Mouse (Mus musculus) left cerebral cortex, postnatal 25 days (tissue): ENCODE data around the gene Tent4a. TPM values are rescaled to one million over a fixed set of nuclear protein-coding genes. Genes with fewer than 3 reads are reported as not detected.
A peak's percentile ranks its signal among the peaks of the same experiment; 100 is the strongest.

Experiments
- DNase-seq, 2 experiments: peaks; one replicate each; pipeline ENCODE4 v3.0.0; 2022; ENCODE audit warnings: low spot score in 2 of 2, mixed read lengths in 1 of 2
- intact Hi-C: fragments of 180-260 bp; cut with DNase I; formaldehyde crosslinking; loops from one replicate; pipeline ENCODE4 v1.15.1; 2025
- total RNA-seq, 2 experiments: library from RNA; stranded (reverse); gene quantifications; 2 replicates each; pipeline ENCODE4 v1.2.3; 2021

Tent4a gene
- total RNA-seq, 2 experiments from 2014 or later, result 40.4 to 42.2 TPM

- peak in 1 of 2 experiments; percentile 65 for DNase-seq
- intact Hi-C loops, result loop anchor here (10.0 kb wide), 2 partner anchors 603 to 673 kb away; no protein-coding TSS in a partner anchor
Measured at GRCm38 (mm10) chr13:69487611-69488275, 46.7 kb downstream of the Tent4a start.

- no peak for DNase-seq
- intact Hi-C loops, result loop anchor here (10.0 kb wide), 2 partner anchors 602 to 672 kb away; no protein-coding TSS in a partner anchor
Measured at GRCm38 (mm10) chr13:69487108-69487507, 47.3 kb downstream of the Tent4a start.

DNA sequence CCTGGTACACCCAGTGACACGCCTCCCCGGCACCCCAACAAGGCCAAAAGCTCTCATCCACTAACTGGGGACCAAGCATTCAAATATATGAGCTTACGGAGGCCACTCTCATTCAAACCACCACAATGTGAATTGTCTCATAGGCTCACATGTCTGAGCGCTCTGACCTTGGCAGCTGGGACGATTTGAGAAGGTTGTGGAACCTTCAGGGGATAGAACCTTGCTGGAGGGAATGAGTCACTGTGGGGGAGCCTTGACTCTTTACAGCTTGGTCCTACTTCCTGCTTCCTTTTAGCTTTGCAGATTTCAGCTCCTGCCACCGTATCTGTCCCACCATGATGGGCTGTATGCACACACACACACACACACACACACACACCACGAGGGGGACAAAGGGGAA lies 48.6 kb downstream of the Tent4a start:
- DNase-seq, result no peak
- intact Hi-C loops, result loop anchor here (10.0 kb wide), 2 partner anchors 601 to 671 kb away; no protein-coding TSS in a partner anchor

DNA sequence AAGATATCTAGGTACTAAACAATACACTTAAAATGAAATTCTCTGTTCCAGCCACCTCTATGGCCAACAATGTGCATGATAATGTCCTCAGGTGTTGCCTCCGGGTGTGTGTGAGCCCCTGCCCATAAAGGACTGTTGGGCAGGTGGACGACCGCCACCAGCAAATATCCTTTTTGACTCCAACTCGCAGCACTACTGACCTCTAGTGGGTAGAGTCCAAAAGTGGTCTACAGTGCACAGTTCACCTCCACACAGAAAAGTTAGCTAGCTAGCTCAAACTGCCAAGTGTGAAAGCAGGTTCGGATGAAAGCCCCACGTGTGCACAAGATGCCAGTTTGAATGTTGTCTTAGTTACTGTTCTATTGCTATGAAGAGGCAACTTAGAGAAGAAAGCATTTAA lies 49.1 kb downstream of the Tent4a start:
- DNase-seq, result peak in 1 of 2 experiments; percentile 51
- intact Hi-C loops, result loop anchor here (10.0 kb wide), 2 partner anchors 601 to 671 kb away; no protein-coding TSS in a partner anchor

DNA sequence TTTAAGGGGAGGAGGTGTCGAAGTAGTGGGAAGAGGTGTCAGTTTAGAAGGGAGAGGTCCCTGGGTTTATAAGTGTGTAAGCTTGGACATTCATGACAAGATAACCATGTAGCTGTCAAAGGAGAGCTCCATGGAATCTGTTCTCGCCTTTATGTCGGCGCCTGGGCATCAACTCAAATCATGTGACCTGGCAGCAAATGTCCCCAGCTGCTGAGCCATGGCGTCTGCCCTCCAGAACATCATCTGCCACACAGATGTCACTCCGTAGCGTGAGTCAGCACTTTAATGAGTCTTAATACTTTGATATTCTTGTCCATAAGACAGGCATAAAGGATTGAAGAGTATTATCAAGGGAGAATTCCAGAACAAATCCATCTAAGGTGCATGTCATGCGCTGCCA lies 51.7 kb downstream of the Tent4a start:
- intact Hi-C loops, result loop anchor here (2.0 to 10.0 kb wide), 5 partner anchors 52 to 880 kb away; partner anchors contain the start of gene Tent4a

GRCm38 (mm10) chr13:69481634-69482505 lies 52.5 kb downstream of the Tent4a start:
- intact Hi-C loops, result loop anchor here (2.0 to 10.0 kb wide), 5 partner anchors 53 to 880 kb away; partner anchors contain the start of gene Tent4a
- peak; percentile 88 to 98 for DNase-seq

More for the DNA sequence above, 51.7 kb downstream of the Tent4a start:
- peak in 1 of 2 experiments; percentile 39 for DNase-seq

DNA sequence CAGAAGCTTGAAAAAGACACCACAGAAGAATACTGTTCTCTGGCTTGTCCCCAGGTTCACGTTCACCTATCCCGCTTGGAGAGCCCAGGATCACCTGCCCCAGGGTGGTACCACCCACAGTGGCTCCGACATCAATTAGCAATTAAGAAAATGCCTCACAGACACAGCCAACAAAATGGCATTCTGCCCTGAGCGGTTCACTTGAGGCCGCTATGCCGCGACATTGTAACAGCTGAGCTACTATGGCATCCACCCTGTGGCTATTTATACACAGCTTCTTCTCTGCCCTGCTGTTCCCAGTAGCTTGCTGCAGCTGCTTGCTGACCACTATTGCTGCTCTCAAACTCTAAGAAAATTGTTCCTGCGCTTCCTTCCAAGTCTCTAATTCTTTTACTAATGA lies 53.4 kb downstream of the Tent4a start:
- peak; percentile 45 to 63 for DNase-seq

DNA sequence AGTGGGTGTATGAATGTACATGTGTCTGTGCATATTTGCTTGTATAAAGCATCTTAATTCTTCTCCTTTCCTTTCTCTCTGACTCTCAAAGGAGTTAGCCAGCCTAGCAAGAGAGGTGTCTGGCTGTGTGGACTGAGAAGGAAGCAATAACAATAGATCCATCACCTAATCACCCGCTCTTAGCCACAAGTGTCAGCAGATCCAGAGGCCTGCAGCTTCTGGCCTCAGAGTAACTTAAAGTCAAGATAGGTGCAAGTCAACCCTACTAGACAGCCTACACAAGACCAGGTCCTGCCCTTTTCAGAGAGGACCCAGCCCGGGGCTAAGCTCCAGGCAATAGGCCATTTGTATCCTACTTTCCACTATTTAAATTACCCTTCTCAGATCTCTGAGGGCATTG lies 54.5 kb downstream of the Tent4a start:
- no peak for DNase-seq
- intact Hi-C loops, result loop anchor here (5.0 to 10.0 kb wide), 4 partner anchors 478 to 878 kb away; no protein-coding TSS in a partner anchor

More for the DNA sequence above, 53.4 kb downstream of the Tent4a start:
- intact Hi-C loops, result loop anchor here (5.0 to 10.0 kb wide), 4 partner anchors 479 to 879 kb away; no protein-coding TSS in a partner anchor

GRCm38 (mm10) chr13:69478703-69479102 lies 55.7 kb downstream of the Tent4a start:
- DNase-seq, result no peak
- intact Hi-C loops, result no loop called here

DNA sequence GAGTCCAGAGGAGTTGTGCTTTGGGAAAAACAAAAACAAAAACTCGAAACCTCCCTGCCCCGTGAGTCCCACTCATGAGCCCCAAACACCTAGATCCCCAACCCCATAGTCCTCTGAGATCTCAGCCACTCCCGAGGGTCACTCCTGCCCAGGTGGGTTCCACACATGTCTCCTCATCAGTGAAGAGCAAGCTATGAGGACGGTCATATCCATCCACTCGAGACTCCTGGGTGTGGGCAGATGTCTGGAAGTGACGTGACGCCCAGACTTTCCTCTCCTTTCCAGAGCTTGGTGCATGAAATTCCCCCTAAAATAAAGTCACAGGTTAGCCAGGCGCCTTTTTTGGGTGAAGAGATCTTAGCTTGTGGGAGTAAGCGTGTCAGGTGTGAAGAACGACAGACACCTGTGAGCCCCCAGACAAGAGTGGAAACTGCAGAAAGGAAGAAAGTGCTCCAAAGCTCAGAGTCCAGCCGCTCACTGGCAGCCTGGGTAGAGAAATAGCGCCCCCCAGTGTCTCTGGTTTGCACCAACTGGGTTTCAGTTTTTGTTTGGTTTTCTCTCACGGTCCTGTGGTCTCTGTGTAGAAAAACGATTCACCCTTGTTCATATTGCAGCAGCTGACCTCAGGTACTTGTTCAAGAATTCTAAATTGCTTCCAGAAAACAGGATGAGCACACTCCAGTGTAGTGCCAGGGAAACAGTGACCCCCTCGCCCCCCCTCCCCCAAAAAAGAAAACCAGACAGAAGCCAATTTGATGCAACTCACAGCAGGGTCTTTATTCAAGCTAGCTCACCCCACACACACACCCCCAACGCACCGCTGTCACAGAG lies 73.6 kb downstream of the Tent4a start:
- intact Hi-C loops, result loop anchor here (1.0 to 5.0 kb wide), 4 partner anchors 129 to 858 kb away; no protein-coding TSS in a partner anchor
- peak; percentile 78 to 84 for DNase-seq

- DNase-seq, result peak; percentile 66 to 81
- intact Hi-C loops, result loop anchor here (2.0 to 5.0 kb wide), 3 partner anchors 128 to 857 kb away; no protein-coding TSS in a partner anchor
Measured at GRCm38 (mm10) chr13:69459657-69460458, 74.6 kb downstream of the Tent4a start.

- no peak for DNase-seq
- intact Hi-C loops, result no loop called here
Measured at GRCm38 (mm10) chr13:69458891-69459290, 75.5 kb downstream of the Tent4a start.

- intact Hi-C loops, result no loop called here
- no peak for DNase-seq
Measured at GRCm38 (mm10) chr13:69458461-69458860, 76.0 kb downstream of the Tent4a start.

- DNase-seq, result no peak
- intact Hi-C loops, result no loop called here
Measured at GRCm38 (mm10) chr13:69457105-69457504, 77.3 kb downstream of the Tent4a start.

DNA sequence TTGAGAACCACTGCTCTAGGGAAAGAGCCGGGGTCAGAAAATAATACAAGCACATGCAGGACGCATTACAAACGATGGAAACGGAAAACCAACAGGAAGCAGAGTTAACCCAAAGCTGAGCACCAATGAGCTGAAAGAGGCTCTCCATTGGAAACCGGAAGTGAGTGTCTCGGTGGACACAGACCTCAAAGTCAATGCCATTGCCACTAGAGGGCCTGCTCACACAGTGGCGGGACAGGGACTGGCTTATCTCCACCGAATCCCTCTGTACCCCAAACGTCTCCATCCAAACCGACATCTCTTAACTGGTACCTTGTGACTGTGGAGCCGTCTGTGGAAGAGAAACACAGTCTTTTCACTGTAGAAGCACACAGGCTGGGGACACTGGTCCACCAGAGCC lies 77.8 kb downstream of the Tent4a start:
- no peak for DNase-seq
- intact Hi-C loops, result no loop called here

GRCm38 (mm10) chr13:69455476-69456175 lies 78.8 kb downstream of the Tent4a start:
- no peak for DNase-seq
- intact Hi-C loops, result no loop called here
